Mouse (Mus musculus) gonadal fat pad, adult 2 months (tissue): ENCODE measurements at regions not wholly inside any gene's neighbourhood (a gene's known extent, or its start where the extent isn't known, plus 50 kb on each side); places are given as distances from the start of the nearest gene placed in this dataset.

Source experiments
- DNase-seq: peaks from one replicate; pipeline ENCODE4 v3.0.0-alpha.2; 2012; ENCODE audit warnings: low read depth

- no peak for DNase-seq
Measured at GRCm38 (mm10) chr9:85134900-85135299, 177.7 kb upstream of the Gm11114 start.

GRCm38 (mm10) chr9:85136715-85137582, 175.6 kb upstream of the Gm11114 start:
- no peak for DNase-seq

DNA sequence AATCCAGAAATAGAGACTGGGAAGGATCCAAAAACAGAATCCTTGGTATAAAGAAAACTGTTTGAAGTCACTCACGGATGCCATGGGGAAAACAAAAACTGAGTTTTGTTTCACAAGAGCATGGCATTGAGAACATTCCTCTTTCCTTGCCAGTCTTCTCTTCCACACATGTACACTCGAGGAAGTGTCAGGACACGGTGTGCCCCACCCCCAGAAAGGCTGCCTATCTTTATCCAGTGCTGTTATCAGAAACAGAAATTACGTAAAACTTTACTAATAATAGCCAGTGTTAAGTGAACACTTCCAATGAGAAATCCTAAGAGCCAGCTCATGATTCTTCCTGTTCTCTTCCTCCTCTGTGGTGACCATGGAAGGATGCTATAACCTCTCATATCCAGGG, 172.7 kb upstream of the Gm11114 start:
- no peak for DNase-seq

- DNase-seq = no peak
Measured at GRCm38 (mm10) chr9:85144363-85144762, 168.2 kb upstream of the Gm11114 start.

DNA sequence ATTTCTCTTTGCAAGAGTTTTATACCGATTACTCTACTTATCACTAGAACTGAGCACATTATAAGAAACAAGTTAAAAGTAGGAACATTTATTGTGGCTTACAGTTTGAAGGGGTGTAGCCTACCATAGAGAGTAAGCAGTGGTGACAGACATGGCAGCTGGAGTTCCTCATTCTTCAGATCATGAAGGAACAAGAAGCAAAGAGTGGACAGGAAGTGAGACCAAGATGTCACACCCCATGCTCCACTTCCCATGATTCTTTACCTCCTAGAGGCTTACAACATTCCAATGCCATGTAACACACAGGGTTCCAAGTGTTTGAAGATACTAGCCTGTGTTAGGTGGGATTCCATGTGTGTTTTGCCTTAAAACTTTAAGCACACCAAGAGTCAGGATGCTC, 146.9 kb upstream of the Gm11114 start:
- DNase-seq = no peak

DNA sequence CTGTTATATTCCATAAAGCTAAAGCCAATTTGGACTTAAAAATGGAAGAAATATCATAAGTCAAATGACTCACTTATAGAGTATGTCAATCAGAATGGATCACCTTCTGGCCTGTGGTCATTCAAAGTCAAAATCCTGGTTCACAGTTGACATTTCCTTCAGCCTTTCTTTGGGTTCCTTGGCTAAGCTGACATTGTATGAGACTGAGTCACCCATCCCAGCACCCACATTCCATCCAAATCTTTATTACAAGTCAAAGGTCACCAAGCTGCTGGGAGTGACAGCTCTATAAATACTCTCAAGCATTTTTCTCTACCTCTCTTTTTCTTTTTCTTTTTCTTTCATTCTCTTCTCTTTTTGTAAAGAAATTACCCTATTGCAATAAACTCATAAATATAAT, 145.3 kb upstream of the Gm11114 start:
- no peak for DNase-seq

DNA sequence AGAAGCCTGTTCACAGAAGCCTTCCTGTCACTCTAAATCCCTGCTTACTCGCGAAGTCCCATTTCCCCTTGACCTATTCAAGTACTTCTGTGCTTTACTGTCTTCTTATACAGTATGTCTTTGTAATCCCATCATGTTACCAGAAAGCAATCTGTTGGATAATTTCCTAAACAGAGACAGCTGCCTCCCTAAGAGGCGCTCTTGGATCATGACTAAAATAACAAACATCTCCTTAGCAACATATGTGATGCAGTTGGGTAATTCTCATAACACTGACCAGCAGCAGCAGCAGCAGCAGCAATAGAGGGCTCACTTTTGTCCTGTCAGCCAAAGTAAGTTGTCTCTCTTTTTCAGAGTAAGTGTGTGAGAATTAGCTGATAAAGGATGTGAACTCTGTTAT, 138.1 kb upstream of the Gm11114 start:
- DNase-seq = no peak

DNA sequence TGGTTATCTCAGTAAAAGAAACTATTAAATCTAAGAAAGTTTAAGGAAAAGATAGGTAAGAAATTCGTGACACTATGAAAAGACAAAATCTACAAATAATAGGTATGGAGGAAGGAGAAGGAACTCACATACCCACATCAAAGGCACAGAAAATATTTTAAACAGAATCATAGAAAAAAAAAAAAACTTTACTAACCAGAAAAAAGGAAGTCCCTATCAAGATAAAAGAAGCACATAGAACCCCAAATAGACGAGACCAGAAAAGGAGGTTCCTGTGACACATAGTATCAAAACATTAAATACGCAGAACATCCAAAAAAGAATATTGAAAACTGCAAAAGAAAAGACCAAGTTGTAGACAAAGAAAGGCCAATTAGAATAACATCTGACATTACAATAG, 111.4 kb upstream of the Gm11114 start:
- DNase-seq = no peak

- no peak for DNase-seq
Measured at GRCm38 (mm10) chr9:85224870-85225269, 87.7 kb upstream of the Gm11114 start.
